Mouse (Mus musculus): Measurements from ENCODE around the gene Cela1. TPM values are rescaled to one million over a fixed set of nuclear protein-coding genes. Genes with fewer than 3 reads are reported as not detected.

The Cela1 gene
- polyA plus RNA-seq, 1 experiment = 0.08 TPM

DNA sequence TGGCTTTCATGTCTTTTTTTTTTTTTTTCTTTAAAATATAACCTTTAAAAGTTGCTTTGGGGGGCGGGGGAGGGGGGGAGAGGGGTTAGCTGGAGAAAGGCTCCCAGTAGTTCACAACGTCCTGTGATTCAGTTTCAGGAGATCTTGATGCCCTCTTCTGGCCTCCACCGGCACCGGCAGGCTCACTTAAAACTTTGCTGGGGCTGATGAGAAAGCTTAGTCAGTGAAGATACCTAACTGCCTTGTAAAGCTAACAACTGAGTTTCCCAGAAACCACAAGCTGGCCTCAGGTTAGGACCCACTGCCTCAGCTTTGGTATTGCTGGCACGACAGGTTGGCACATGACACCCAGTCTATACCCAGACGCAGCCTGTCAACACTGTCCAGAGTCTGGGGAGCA lies 50.1 kb downstream of the Cela1 start:
- TF ChIP-seq GATA1 (IDR thresholded peaks at IDR 0.05; ENCODE audit: low read length) = no peak
- no peak for TF ChIP-seq TAL1 (IDR thresholded peaks at IDR 0.05; ENCODE audit: low read length)

GRCm38 (mm10) chr15:100636700-100637501 lies 50.8 kb downstream of the Cela1 start, which contains the start of gene Smagp:
TSS of gene Smagp (minus strand) at chr15:100636940.
- Histone ChIP-seq H3K36me3 (ENCODE audit: control insufficient read depth) (no peaks in the 10 kb centered on the region), H3K4me1 (ENCODE audit: control insufficient read depth) (peaks cover 9% of the 10 kb centered on the region), H3K27me3 (ENCODE audit: control insufficient read depth) (peaks cover 66% of the 10 kb centered on the region), H3K4me3 (replicated peaks) (peak within 1 kb of the TSS; percentile 43), H3K9me3 (ENCODE audit: control insufficient read depth, low read length) (peaks cover 6% of the 10 kb centered on the region; the same call in 1 of the 2 replicates)
- no peak for TF ChIP-seq GATA1 (IDR thresholded peaks at IDR 0.05; ENCODE audit: low read length)
- TF ChIP-seq TAL1 (IDR thresholded peaks at IDR 0.05; ENCODE audit: low read length) = no peak

More for the DNA sequence above, 50.1 kb downstream of the Cela1 start:
- peaks cover 6% of the 10 kb centered on the region; the same call in 1 of the 2 replicates for H3K9me3 ChIP-seq (ENCODE audit: control insufficient read depth, low read length)
- peaks cover 65% of the 10 kb centered on the region for H3K27me3 ChIP-seq (ENCODE audit: control insufficient read depth)
- H3K4me1 ChIP-seq (ENCODE audit: control insufficient read depth) = peaks cover 9% of the 10 kb centered on the region
- no peak overlapping the region for H3K4me3 ChIP-seq (replicated peaks)
- H3K36me3 ChIP-seq (ENCODE audit: control insufficient read depth) = no peaks in the 10 kb centered on the region

DNA sequence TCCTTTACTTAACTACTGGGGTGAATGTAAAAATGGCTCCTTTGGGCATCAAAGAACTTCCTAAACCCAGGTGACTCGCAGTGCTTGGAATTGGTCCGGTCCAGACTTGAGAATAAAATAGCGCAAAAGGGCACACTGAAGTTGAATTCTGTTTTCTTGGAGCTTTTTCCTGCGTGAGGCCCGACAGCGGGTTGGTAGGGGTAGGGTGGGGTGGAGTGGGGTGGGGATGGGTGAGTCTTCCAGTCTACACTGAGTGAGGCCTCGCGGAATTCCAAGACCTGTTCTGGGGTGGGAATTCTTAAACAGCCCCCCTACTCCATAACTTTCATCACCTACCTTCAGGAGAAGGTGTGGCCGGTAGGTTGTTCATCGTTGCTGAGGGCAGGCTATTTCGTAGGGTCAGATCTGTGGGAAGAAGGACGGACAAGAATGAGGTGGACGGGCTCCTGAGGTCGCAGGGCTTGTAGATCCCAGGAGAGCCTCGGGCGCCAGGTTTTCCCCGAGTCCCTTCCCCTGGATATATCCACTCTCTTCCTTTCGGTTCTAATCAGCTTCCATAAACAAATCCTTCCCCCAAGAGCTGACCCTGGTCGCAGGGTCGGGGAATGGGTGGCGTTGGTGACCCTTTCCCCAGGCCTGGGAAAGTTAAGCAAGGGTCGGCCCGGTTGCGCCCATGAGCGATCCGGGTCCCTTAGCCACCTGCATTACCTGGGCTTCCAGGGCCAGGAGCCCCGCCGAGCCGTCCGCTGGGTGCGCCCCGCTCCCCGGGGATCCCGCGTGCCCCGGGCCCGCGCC lies 51.7 kb downstream of the Cela1 start:
- Histone ChIP-seq H3K4me1 (ENCODE audit: control insufficient read depth) (peaks cover 9% of the 10 kb centered on the region), H3K9me3 (ENCODE audit: control insufficient read depth, low read length) (peaks cover 6% of the 10 kb centered on the region; the same call in 1 of the 2 replicates), H3K27me3 (ENCODE audit: control insufficient read depth) (peaks cover 74% of the 10 kb centered on the region), H3K4me3 (replicated peaks) (peak overlapping the region; percentile 43), H3K36me3 (ENCODE audit: control insufficient read depth) (no peaks in the 10 kb centered on the region)
- TF ChIP-seq TAL1 (IDR thresholded peaks at IDR 0.05; ENCODE audit: low read length) (no peak), GATA1 (IDR thresholded peaks at IDR 0.05; ENCODE audit: low read length) (no peak)

DNA sequence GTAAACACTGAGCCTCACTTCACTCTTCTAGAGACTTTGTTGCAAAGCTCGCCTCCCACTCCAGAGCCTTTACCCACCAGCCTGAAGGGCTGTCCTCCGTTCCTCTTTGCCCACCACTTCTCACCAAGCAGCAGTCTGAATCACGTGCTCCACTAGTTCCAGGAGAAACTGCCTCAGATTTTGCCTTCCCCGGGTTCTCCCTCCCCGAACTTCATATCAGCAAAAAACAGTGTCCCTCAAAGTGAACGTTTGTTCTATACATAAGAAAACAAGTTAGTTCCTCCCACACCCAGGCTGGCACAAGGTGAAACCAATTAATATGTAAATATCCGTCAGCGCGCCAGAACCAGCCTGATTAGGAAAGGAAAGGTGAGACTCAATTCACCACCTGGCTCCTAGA lies 52.5 kb downstream of the Cela1 start:
- Histone ChIP-seq H3K27me3 (ENCODE audit: control insufficient read depth) (peaks cover 77% of the 10 kb centered on the region), H3K36me3 (ENCODE audit: control insufficient read depth) (no peaks in the 10 kb centered on the region), H3K9me3 (ENCODE audit: control insufficient read depth, low read length) (peaks cover 6% of the 10 kb centered on the region; the same call in 1 of the 2 replicates), H3K4me1 (ENCODE audit: control insufficient read depth) (peaks cover 9% of the 10 kb centered on the region), H3K4me3 (replicated peaks) (no peak overlapping the region)
- TF ChIP-seq TAL1 (IDR thresholded peaks at IDR 0.05; ENCODE audit: low read length) = no peak
- no peak for TF ChIP-seq GATA1 (IDR thresholded peaks at IDR 0.05; ENCODE audit: low read length)

DNA sequence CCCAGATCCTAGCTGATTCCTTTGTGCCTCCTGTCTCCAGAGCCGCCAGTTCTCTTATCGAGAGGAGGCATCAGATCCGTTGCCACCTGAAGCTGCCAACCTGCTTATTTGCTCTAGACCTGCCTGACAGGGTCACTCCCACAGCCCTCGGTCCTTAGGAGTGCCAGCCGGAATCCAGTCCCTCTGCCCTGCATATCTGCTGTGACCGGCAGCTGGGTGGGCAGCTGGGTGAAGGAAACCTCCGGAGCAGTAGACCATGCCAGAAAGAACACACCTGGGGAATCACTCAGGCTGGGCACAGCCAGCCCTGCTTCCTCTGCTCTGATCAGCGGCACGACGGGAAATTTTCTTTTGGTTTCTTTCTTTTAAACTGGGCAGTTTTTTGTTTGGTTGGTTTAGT lies 54.4 kb downstream of the Cela1 start:
- Histone ChIP-seq H3K9me3 (ENCODE audit: control insufficient read depth, low read length) (peaks cover 6% of the 10 kb centered on the region; the same call in 1 of the 2 replicates), H3K4me1 (ENCODE audit: control insufficient read depth) (peaks cover 9% of the 10 kb centered on the region), H3K27me3 (ENCODE audit: control insufficient read depth) (peaks cover 71% of the 10 kb centered on the region), H3K4me3 (replicated peaks) (no peak overlapping the region), H3K36me3 (ENCODE audit: control insufficient read depth) (no peaks in the 10 kb centered on the region)
- TF ChIP-seq GATA1 (IDR thresholded peaks at IDR 0.05; ENCODE audit: low read length) = no peak

GRCm38 (mm10) chr15:100632323-100632722 lies 55.4 kb downstream of the Cela1 start:
- Histone ChIP-seq H3K4me3 (replicated peaks) (no peak overlapping the region), H3K4me1 (ENCODE audit: control insufficient read depth) (peaks cover 9% of the 10 kb centered on the region), H3K27me3 (ENCODE audit: control insufficient read depth) (peaks cover 61% of the 10 kb centered on the region), H3K36me3 (ENCODE audit: control insufficient read depth) (no peaks in the 10 kb centered on the region), H3K9me3 (ENCODE audit: control insufficient read depth, low read length) (peaks cover 6% of the 10 kb centered on the region; the same call in 1 of the 2 replicates)
- no peak for TF ChIP-seq TAL1 (IDR thresholded peaks at IDR 0.05; ENCODE audit: low read length)
- no peak for TF ChIP-seq GATA1 (IDR thresholded peaks at IDR 0.05; ENCODE audit: low read length)

DNA sequence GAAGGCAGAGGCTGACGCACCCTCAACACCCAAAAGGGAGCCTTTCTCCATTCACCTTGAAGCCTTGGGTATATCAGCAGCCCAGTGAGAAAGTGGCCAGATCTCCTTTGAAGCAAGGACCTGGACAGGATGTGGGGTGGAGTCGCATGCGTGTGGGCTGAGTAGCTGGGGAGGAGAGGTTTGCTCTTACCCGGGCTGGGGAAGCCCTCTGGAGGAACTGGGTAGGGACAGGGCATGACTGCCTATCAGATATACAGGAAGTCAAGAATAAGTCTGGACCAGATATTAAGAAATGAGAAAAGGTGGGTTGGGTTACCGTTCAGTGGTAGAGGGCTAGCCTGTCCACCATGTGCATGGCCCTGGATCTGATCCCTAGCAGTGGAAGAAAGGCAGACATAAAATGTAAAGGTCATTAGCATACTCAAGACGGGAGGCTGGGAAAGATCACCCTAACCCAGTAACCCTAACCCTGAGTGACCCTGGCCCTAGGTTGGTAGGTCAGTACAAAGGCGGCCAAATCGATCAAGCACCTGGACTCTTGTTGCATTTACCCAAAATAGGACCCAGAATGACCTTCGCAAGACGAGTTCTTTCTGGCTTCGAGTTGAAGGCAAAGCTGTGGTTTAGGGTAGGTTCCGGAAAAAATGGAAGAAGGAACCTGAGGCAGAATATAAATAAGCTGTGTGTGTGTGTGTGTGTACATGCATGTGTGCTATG lies 56.1 kb downstream of the Cela1 start:
- H3K4me3 ChIP-seq (replicated peaks) = no peak overlapping the region
- peaks cover 4% of the 10 kb centered on the region; the same call in 1 of the 2 replicates for H3K9me3 ChIP-seq (ENCODE audit: control insufficient read depth, low read length)
- H3K36me3 ChIP-seq (ENCODE audit: control insufficient read depth) = no peaks in the 10 kb centered on the region
- H3K4me1 ChIP-seq (ENCODE audit: control insufficient read depth) = peaks cover 9% of the 10 kb centered on the region
- peaks cover 53% of the 10 kb centered on the region for H3K27me3 ChIP-seq (ENCODE audit: control insufficient read depth)
- TF ChIP-seq GATA1 (IDR thresholded peaks at IDR 0.05; ENCODE audit: low read length) = no peak

GRCm38 (mm10) chr15:100630126-100630525 lies 57.6 kb downstream of the Cela1 start:
- no peaks in the 10 kb centered on the region for H3K36me3 ChIP-seq (ENCODE audit: control insufficient read depth)
- H3K9me3 ChIP-seq (ENCODE audit: control insufficient read depth, low read length) = no peaks in the 10 kb centered on the region
- H3K4me1 ChIP-seq (ENCODE audit: control insufficient read depth) = peaks cover 4% of the 10 kb centered on the region
- peaks cover 39% of the 10 kb centered on the region for H3K27me3 ChIP-seq (ENCODE audit: control insufficient read depth)
- no peak for TF ChIP-seq GATA1 (IDR thresholded peaks at IDR 0.05; ENCODE audit: low read length)
- no peak for TF ChIP-seq TAL1 (IDR thresholded peaks at IDR 0.05; ENCODE audit: low read length)
- no peak overlapping the region for H3K4me3 ChIP-seq (replicated peaks)
